Mouse (Mus musculus): ENCODE results near the gene Mast3.

- TF ChIP-seq GATA1 (IDR thresholded peaks at IDR 0.05; ENCODE audit: low read length), result no peak
- TF ChIP-seq TAL1 (IDR thresholded peaks at IDR 0.05; ENCODE audit: low read length), result no peak
Observed at GRCm38 (mm10) chr8:70838654-70839407, 34.0 kb upstream of the Mast3 start.

Data from erythroblast, embryonic 14.5 days (primary cell).